Mouse (Mus musculus) erythroblast, embryonic 14.5 days (primary cell): Measurements from ENCODE around the gene Gemin2. TPM values are rescaled to one million over a fixed set of nuclear protein-coding genes. Genes with fewer than 3 reads are reported as not detected.
A peak's percentile ranks its signal among the peaks of the same experiment; 100 is the strongest.

Experiments
- H3K27me3 ChIP-seq: 2 replicates; pipeline ENCODE4 v1.6.1; 2012; ENCODE audit warnings: inconsistent platforms; ENCODE audit not compliant: control insufficient read depth
- H3K36me3 ChIP-seq: 2 replicates; pipeline ENCODE4 v1.6.1; 2012; ENCODE audit warnings: mild to moderate bottlenecking, inconsistent platforms; ENCODE audit not compliant: control insufficient read depth
- H3K4me1 ChIP-seq: 2 replicates; pipeline ENCODE4 v1.6.1; 2012; ENCODE audit warnings: inconsistent platforms; ENCODE audit not compliant: control insufficient read depth
- H3K4me3 ChIP-seq: replicated peaks from 2 replicates; pipeline ENCODE3; 2012; ENCODE audit warnings: moderate library complexity, mild to moderate bottlenecking, inconsistent platforms
- H3K9me3 ChIP-seq: 2 replicates; pipeline ENCODE4 v1.6.1; 2012; ENCODE audit warnings: low read length, inconsistent platforms, mixed read lengths; ENCODE audit not compliant: control insufficient read depth
- GATA1 ChIP-seq: IDR thresholded peaks from 2 replicates; pipeline ENCODE4 v1.6.1; 2012; ENCODE audit warnings: low read length, inconsistent platforms, mixed read lengths
- TAL1 ChIP-seq: IDR thresholded peaks from 3 replicates; pipeline ENCODE4 v1.6.1; 2012; ENCODE audit warnings: low read length, inconsistent platforms, mixed read lengths
- polyA plus RNA-seq: library from polyadenylated mRNA; stranded (reverse); fragments of >175 nt; gene quantifications from 2 replicates; pipeline ENCODE4 v1.2.3, GENCODE M21; 2012

The Gemin2 gene
- polyA plus RNA-seq, 1 experiment = 0.54 TPM

GRCm38 (mm10) chr12:59067095-59067494 is 53.9 kb downstream of the Gemin2 start:
- Histone ChIP-seq H3K4me1 (peaks cover 28% of the 10 kb centered on the region), H3K27me3 (no peaks in the 10 kb centered on the region), H3K36me3 (peaks cover 41% of the 10 kb centered on the region), H3K4me3 (peak overlapping the region; percentile 98), H3K9me3 (no peaks in the 10 kb centered on the region)
- TF ChIP-seq GATA1 (no peak), TAL1 (no peak)

GRCm38 (mm10) chr12:59068791-59069190 is 55.6 kb downstream of the Gemin2 start:
- H3K36me3 ChIP-seq = peaks cover 58% of the 10 kb centered on the region
- TF ChIP-seq GATA1 (no peak), TAL1 (no peak)
- H3K4me3 ChIP-seq = peak overlapping the region; percentile 12
- H3K9me3 ChIP-seq = no peaks in the 10 kb centered on the region
- H3K27me3 ChIP-seq = no peaks in the 10 kb centered on the region
- H3K4me1 ChIP-seq = peaks cover 30% of the 10 kb centered on the region

GRCm38 (mm10) chr12:59072286-59072685 is 59.1 kb downstream of the Gemin2 start:
- H3K36me3 ChIP-seq = peaks cover 78% of the 10 kb centered on the region
- no peaks in the 10 kb centered on the region for H3K27me3 ChIP-seq
- no peak overlapping the region for H3K4me3 ChIP-seq
- peaks cover 19% of the 10 kb centered on the region for H3K4me1 ChIP-seq
- H3K9me3 ChIP-seq = no peaks in the 10 kb centered on the region
- TF ChIP-seq TAL1 (no peak), GATA1 (no peak)

GRCm38 (mm10) chr12:59074052-59074451 is 60.9 kb downstream of the Gemin2 start:
- H3K4me1 ChIP-seq = peaks cover 2% of the 10 kb centered on the region
- TF ChIP-seq TAL1 (no peak), GATA1 (no peak)
- no peak overlapping the region for H3K4me3 ChIP-seq
- no peaks in the 10 kb centered on the region for H3K27me3 ChIP-seq
- H3K9me3 ChIP-seq = no peaks in the 10 kb centered on the region
- H3K36me3 ChIP-seq = peaks cover 67% of the 10 kb centered on the region

GRCm38 (mm10) chr12:59076996-59077395 is 63.8 kb downstream of the Gemin2 start:
- H3K9me3 ChIP-seq = no peaks in the 10 kb centered on the region
- TF ChIP-seq TAL1 = no peak
- no peak for TF ChIP-seq GATA1
- peaks cover 2% of the 10 kb centered on the region for H3K4me1 ChIP-seq
- H3K4me3 ChIP-seq = no peak overlapping the region
- H3K36me3 ChIP-seq = peaks cover 38% of the 10 kb centered on the region
- no peaks in the 10 kb centered on the region for H3K27me3 ChIP-seq

- Histone ChIP-seq H3K4me3 (no peak overlapping the region), H3K36me3 (peaks cover 29% of the 10 kb centered on the region), H3K9me3 (no peaks in the 10 kb centered on the region), H3K27me3 (no peaks in the 10 kb centered on the region), H3K4me1 (no peaks in the 10 kb centered on the region; the same call in 1 of the 2 replicates)
- TF ChIP-seq GATA1 (no peak), TAL1 (no peak)
Measured at GRCm38 (mm10) chr12:59077883-59078282, 64.7 kb downstream of the Gemin2 start.

Other genes starting within 250 kb of the Gemin2 start
- gene Sec23a, start 1.4 kb upstream of the Gemin2 start, polyA plus RNA-seq = 0.37 and 0.60 TPM in 2 replicates
- gene Trappc6b, start 48.1 kb downstream of the Gemin2 start, polyA plus RNA-seq = 9.5 and 10.4 TPM in 2 replicates
- 5.0 and 5.9 TPM in 2 replicates for gene Pnn, start 53.5 kb downstream of the Gemin2 start, polyA plus RNA-seq
- 1.2 and 1.5 TPM in 2 replicates for gene Mia2, start 82.4 kb downstream of the Gemin2 start, polyA plus RNA-seq
- gene Fbxo33, start 206.3 kb downstream of the Gemin2 start, polyA plus RNA-seq = 0.40 and 0.44 TPM in 2 replicates